Mouse (Mus musculus): ENCODE measurements around the gene Insm2. TPM values are rescaled to one million over a fixed set of nuclear protein-coding genes. Genes with fewer than 3 reads are reported as not detected.
A peak's percentile ranks its signal among the peaks of the same experiment; 100 is the strongest.

Gene Insm2
- polyA plus RNA-seq, 1 experiment from 2014 or later = 0.24 TPM

- H3K27me3 ChIP-seq (ENCODE audit: control insufficient read depth, insufficient read depth, low read length) = no peaks in the 10 kb centered on the region
- no peak overlapping the region for H3K4me2 ChIP-seq (ENCODE audit: low read depth, low read length)
- H3K27ac ChIP-seq (ENCODE audit: low read depth, low read length) = no peak overlapping the region
- 79% methylated on average over 9 of the region's 9 CpGs for WGBS
- H3K36me3 ChIP-seq (ENCODE audit: control insufficient read depth, insufficient read depth, low read length) = no peaks in the 10 kb centered on the region
- no peak overlapping the region for H3K9ac ChIP-seq (replicated peaks; ENCODE audit: low read depth, low read length)
- no peaks in the 10 kb centered on the region for H3K9me3 ChIP-seq (ENCODE audit: control insufficient read depth, low read length)
- ATAC-seq (ENCODE audit: low read depth) = no peak
- H3K4me1 ChIP-seq (ENCODE audit: control insufficient read depth, insufficient read depth, low read length) = no peaks in the 10 kb centered on the region
- no peak overlapping the region for H3K4me3 ChIP-seq (ENCODE audit: low read depth, low read length)
Measured at GRCm38 (mm10) chr12:55565867-55566266, 33.4 kb upstream of the Insm2 start.

- ATAC-seq (ENCODE audit: low read depth) = peak; percentile 68; the same call in 1 of the 2 replicates
- WGBS = 56% methylated on average over 5 of the region's 5 CpGs
Measured at GRCm38 (mm10) chr12:55566837-55567236, 32.4 kb upstream of the Insm2 start.

GRCm38 (mm10) chr12:55568466-55568865 is 30.8 kb upstream of the Insm2 start:
- H3K9me3 ChIP-seq (ENCODE audit: control insufficient read depth, low read length) = no peaks in the 10 kb centered on the region
- H3K4me1 ChIP-seq (ENCODE audit: control insufficient read depth, insufficient read depth, low read length) = no peaks in the 10 kb centered on the region
- H3K27ac ChIP-seq (ENCODE audit: low read depth, low read length) = no peak overlapping the region
- H3K9ac ChIP-seq (replicated peaks; ENCODE audit: low read depth, low read length) = no peak overlapping the region
- H3K36me3 ChIP-seq (ENCODE audit: control insufficient read depth, insufficient read depth, low read length) = no peaks in the 10 kb centered on the region
- no peak overlapping the region for H3K4me3 ChIP-seq (ENCODE audit: low read depth, low read length)
- WGBS = 87% methylated on average over 3 of the region's 3 CpGs
- no peak for ATAC-seq (ENCODE audit: low read depth)
- H3K4me2 ChIP-seq (ENCODE audit: low read depth, low read length) = no peak overlapping the region
- H3K27me3 ChIP-seq (ENCODE audit: control insufficient read depth, insufficient read depth, low read length) = no peaks in the 10 kb centered on the region

More at GRCm38 (mm10) chr12:55566837-55567236, 32.4 kb upstream of the Insm2 start:
- Histone ChIP-seq H3K9ac (replicated peaks; ENCODE audit: low read depth, low read length) (no peak overlapping the region), H3K4me1 (ENCODE audit: control insufficient read depth, insufficient read depth, low read length) (no peaks in the 10 kb centered on the region), H3K36me3 (ENCODE audit: control insufficient read depth, insufficient read depth, low read length) (no peaks in the 10 kb centered on the region), H3K27me3 (ENCODE audit: control insufficient read depth, insufficient read depth, low read length) (no peaks in the 10 kb centered on the region), H3K4me2 (ENCODE audit: low read depth, low read length) (no peak overlapping the region), H3K27ac (ENCODE audit: low read depth, low read length) (no peak overlapping the region), H3K4me3 (ENCODE audit: low read depth, low read length) (no peak overlapping the region), H3K9me3 (ENCODE audit: control insufficient read depth, low read length) (no peaks in the 10 kb centered on the region)

- WGBS = 75% methylated on average over 6 of the region's 6 CpGs
Measured at GRCm38 (mm10) chr12:55569676-55570075, 29.6 kb upstream of the Insm2 start.

GRCm38 (mm10) chr12:55570646-55571045 is 28.6 kb upstream of the Insm2 start:
- WGBS = 93% methylated on average over 9 of the region's 9 CpGs
- Histone ChIP-seq H3K4me3 (ENCODE audit: low read depth, low read length) (no peak overlapping the region), H3K27me3 (ENCODE audit: control insufficient read depth, insufficient read depth, low read length) (no peaks in the 10 kb centered on the region), H3K4me1 (ENCODE audit: control insufficient read depth, insufficient read depth, low read length) (no peaks in the 10 kb centered on the region), H3K27ac (ENCODE audit: low read depth, low read length) (no peak overlapping the region), H3K36me3 (ENCODE audit: control insufficient read depth, insufficient read depth, low read length) (no peaks in the 10 kb centered on the region), H3K9me3 (ENCODE audit: control insufficient read depth, low read length) (no peaks in the 10 kb centered on the region), H3K9ac (replicated peaks; ENCODE audit: low read depth, low read length) (no peak overlapping the region), H3K4me2 (ENCODE audit: low read depth, low read length) (no peak overlapping the region)
- no peak for ATAC-seq (ENCODE audit: low read depth)

More at GRCm38 (mm10) chr12:55569676-55570075, 29.6 kb upstream of the Insm2 start:
- Histone ChIP-seq H3K9ac (replicated peaks; ENCODE audit: low read depth, low read length) (no peak overlapping the region), H3K4me2 (ENCODE audit: low read depth, low read length) (no peak overlapping the region), H3K4me3 (ENCODE audit: low read depth, low read length) (no peak overlapping the region), H3K9me3 (ENCODE audit: control insufficient read depth, low read length) (no peaks in the 10 kb centered on the region), H3K27ac (ENCODE audit: low read depth, low read length) (no peak overlapping the region), H3K27me3 (ENCODE audit: control insufficient read depth, insufficient read depth, low read length) (no peaks in the 10 kb centered on the region), H3K36me3 (ENCODE audit: control insufficient read depth, insufficient read depth, low read length) (no peaks in the 10 kb centered on the region), H3K4me1 (ENCODE audit: control insufficient read depth, insufficient read depth, low read length) (no peaks in the 10 kb centered on the region)
- no peak for ATAC-seq (ENCODE audit: low read depth)

GRCm38 (mm10) chr12:55571181-55571580 is 28.0 kb upstream of the Insm2 start:
- no peak for ATAC-seq (ENCODE audit: low read depth)

GRCm38 (mm10) chr12:55571661-55572060 is 27.6 kb upstream of the Insm2 start:
- no peak overlapping the region for H3K27ac ChIP-seq (ENCODE audit: low read depth, low read length)
- ATAC-seq (ENCODE audit: low read depth) = no peak
- 82% methylated on average over 10 of the region's 10 CpGs for WGBS
- no peaks in the 10 kb centered on the region for H3K36me3 ChIP-seq (ENCODE audit: control insufficient read depth, insufficient read depth, low read length)
- H3K4me2 ChIP-seq (ENCODE audit: low read depth, low read length) = no peak overlapping the region
- H3K27me3 ChIP-seq (ENCODE audit: control insufficient read depth, insufficient read depth, low read length) = no peaks in the 10 kb centered on the region
- no peaks in the 10 kb centered on the region for H3K4me1 ChIP-seq (ENCODE audit: control insufficient read depth, insufficient read depth, low read length)
- H3K9ac ChIP-seq (replicated peaks; ENCODE audit: low read depth, low read length) = no peak overlapping the region
- no peak overlapping the region for H3K4me3 ChIP-seq (ENCODE audit: low read depth, low read length)
- H3K9me3 ChIP-seq (ENCODE audit: control insufficient read depth, low read length) = no peaks in the 10 kb centered on the region

More at GRCm38 (mm10) chr12:55571181-55571580, 28.0 kb upstream of the Insm2 start:
- H3K9ac ChIP-seq (replicated peaks; ENCODE audit: low read depth, low read length) = no peak overlapping the region
- H3K4me3 ChIP-seq (ENCODE audit: low read depth, low read length) = no peak overlapping the region
- WGBS = 81% methylated on average over 11 of the region's 11 CpGs
- H3K27ac ChIP-seq (ENCODE audit: low read depth, low read length) = no peak overlapping the region
- H3K4me1 ChIP-seq (ENCODE audit: control insufficient read depth, insufficient read depth, low read length) = no peaks in the 10 kb centered on the region
- no peaks in the 10 kb centered on the region for H3K9me3 ChIP-seq (ENCODE audit: control insufficient read depth, low read length)
- no peak overlapping the region for H3K4me2 ChIP-seq (ENCODE audit: low read depth, low read length)
- no peaks in the 10 kb centered on the region for H3K36me3 ChIP-seq (ENCODE audit: control insufficient read depth, insufficient read depth, low read length)
- H3K27me3 ChIP-seq (ENCODE audit: control insufficient read depth, insufficient read depth, low read length) = no peaks in the 10 kb centered on the region

- no peak overlapping the region for H3K4me2 ChIP-seq (ENCODE audit: low read depth, low read length)
- no peaks in the 10 kb centered on the region for H3K9me3 ChIP-seq (ENCODE audit: control insufficient read depth, low read length)
- H3K27ac ChIP-seq (ENCODE audit: low read depth, low read length) = no peak overlapping the region
- H3K4me1 ChIP-seq (ENCODE audit: control insufficient read depth, insufficient read depth, low read length) = no peaks in the 10 kb centered on the region
- no peaks in the 10 kb centered on the region for H3K27me3 ChIP-seq (ENCODE audit: control insufficient read depth, insufficient read depth, low read length)
- no peak for ATAC-seq (ENCODE audit: low read depth)
- H3K36me3 ChIP-seq (ENCODE audit: control insufficient read depth, insufficient read depth, low read length) = no peaks in the 10 kb centered on the region
- no peak overlapping the region for H3K9ac ChIP-seq (replicated peaks; ENCODE audit: low read depth, low read length)
- H3K4me3 ChIP-seq (ENCODE audit: low read depth, low read length) = no peak overlapping the region
Measured at GRCm38 (mm10) chr12:55573089-55573488, 26.1 kb upstream of the Insm2 start.

- no peaks in the 10 kb centered on the region for H3K9me3 ChIP-seq (ENCODE audit: control insufficient read depth, low read length)
- peak; percentile 49; the same call in 1 of the 2 replicates for ATAC-seq (ENCODE audit: low read depth)
- no peaks in the 10 kb centered on the region for H3K4me1 ChIP-seq (ENCODE audit: control insufficient read depth, insufficient read depth, low read length)
- WGBS = 8% methylated on average over 6 of the region's 6 CpGs
- no peaks in the 10 kb centered on the region for H3K27me3 ChIP-seq (ENCODE audit: control insufficient read depth, insufficient read depth, low read length)
- H3K27ac ChIP-seq (ENCODE audit: low read depth, low read length) = no peak overlapping the region
- no peak overlapping the region for H3K9ac ChIP-seq (replicated peaks; ENCODE audit: low read depth, low read length)
- no peak overlapping the region for H3K4me2 ChIP-seq (ENCODE audit: low read depth, low read length)
- H3K36me3 ChIP-seq (ENCODE audit: control insufficient read depth, insufficient read depth, low read length) = no peaks in the 10 kb centered on the region
- H3K4me3 ChIP-seq (ENCODE audit: low read depth, low read length) = no peak overlapping the region
Measured at GRCm38 (mm10) chr12:55573794-55574193, 25.4 kb upstream of the Insm2 start.
